Mouse (Mus musculus) A20 (cell line): ENCODE measurements at regions not wholly inside any gene's neighbourhood (a gene's known extent, or its start where the extent isn't known, plus 50 kb on each side); places are given as distances from the start of the nearest gene placed in this dataset.

Experiments used
- DNase-seq: peaks from one replicate; pipeline ENCODE4 v3.0.0-alpha.2; 2011; ENCODE audit warnings: low read depth, low spot score

GRCm38 (mm10) chr15:36919209-36919608, 88.4 kb downstream of the Zfp706 start:
- DNase-seq: no peak

GRCm38 (mm10) chr15:36916998-36917397, 90.6 kb downstream of the Zfp706 start:
- DNase-seq: no peak

GRCm38 (mm10) chr15:36914239-36915100, 93.1 kb downstream of the Zfp706 start:
- DNase-seq: no peak

- no peak for DNase-seq
These were observed 94.3 kb downstream of the Zfp706 start for GRCm38 (mm10) chr15:36913308-36913707.

- DNase-seq: no peak
These were observed 97.3 kb downstream of the Zfp706 start for GRCm38 (mm10) chr15:36910272-36910671.

GRCm38 (mm10) chr15:36909494-36909893, 98.1 kb downstream of the Zfp706 start:
- no peak for DNase-seq

- no peak for DNase-seq
These were observed 100.8 kb downstream of the Zfp706 start for GRCm38 (mm10) chr15:36906789-36907188.

GRCm38 (mm10) chr15:36906052-36906451, 101.5 kb downstream of the Zfp706 start:
- no peak for DNase-seq

GRCm38 (mm10) chr15:36903922-36904321, 103.7 kb downstream of the Zfp706 start:
- no peak for DNase-seq

- DNase-seq: no peak
These were observed 104.3 kb downstream of the Zfp706 start for GRCm38 (mm10) chr15:36903309-36903708.

GRCm38 (mm10) chr15:36901830-36902285, 105.7 kb downstream of the Zfp706 start:
- DNase-seq: no peak

GRCm38 (mm10) chr15:36901350-36901749, 106.2 kb downstream of the Zfp706 start:
- DNase-seq: no peak

GRCm38 (mm10) chr15:36900940-36901339, 106.6 kb downstream of the Zfp706 start:
- DNase-seq: no peak

- DNase-seq: no peak
These were observed 107.7 kb downstream of the Zfp706 start for GRCm38 (mm10) chr15:36899882-36900281.

- no peak for DNase-seq
These were observed 108.6 kb downstream of the Zfp706 start for GRCm38 (mm10) chr15:36898857-36899523.

GRCm38 (mm10) chr15:36898326-36898725, 109.2 kb downstream of the Zfp706 start:
- no peak for DNase-seq

GRCm38 (mm10) chr15:36896265-36896664, 111.3 kb downstream of the Zfp706 start:
- DNase-seq: no peak

- no peak for DNase-seq
These were observed 112.5 kb downstream of the Zfp706 start for GRCm38 (mm10) chr15:36895031-36895430.

GRCm38 (mm10) chr15:36893407-36893969, 114.1 kb downstream of the Zfp706 start:
- DNase-seq: no peak

GRCm38 (mm10) chr15:36892576-36893205, 114.9 kb downstream of the Zfp706 start:
- no peak for DNase-seq

- no peak for DNase-seq
These were observed 115.7 kb downstream of the Zfp706 start for GRCm38 (mm10) chr15:36891851-36892250.

GRCm38 (mm10) chr15:36891296-36891695, 116.3 kb downstream of the Zfp706 start:
- no peak for DNase-seq
